Mouse (Mus musculus) layer of hippocampus, adult 11-12 months (tissue): ENCODE measurements around the gene Mical3.

Experiments
- DNase-seq: peaks from one replicate; pipeline ENCODE4 v3.0.0; 2022; ENCODE audit warnings: low spot score

Mical3 gene

DNA sequence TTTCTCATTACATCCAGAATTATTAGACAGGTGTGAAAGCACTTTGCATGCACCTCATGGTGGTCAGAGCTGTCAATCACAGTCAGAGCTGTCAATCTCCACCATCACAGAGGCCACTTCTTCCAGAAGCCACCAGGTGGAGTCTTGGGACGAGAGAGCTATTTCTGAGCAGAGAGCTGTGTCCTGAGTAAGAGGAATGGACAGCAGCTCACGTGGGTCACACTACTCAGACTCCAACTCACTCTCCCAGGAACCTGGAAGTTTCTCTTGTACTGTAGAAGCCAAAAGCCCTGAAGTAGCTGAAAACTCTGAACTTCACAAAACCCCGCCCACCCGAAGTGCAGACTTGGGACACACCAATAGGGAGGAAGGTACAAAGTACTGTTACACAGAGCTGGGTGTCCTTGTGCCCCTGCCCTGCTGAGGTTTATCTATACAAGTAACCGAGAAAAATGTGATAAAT, 227.3 kb downstream of the Mical3 start:
- no peak for DNase-seq

DNA sequence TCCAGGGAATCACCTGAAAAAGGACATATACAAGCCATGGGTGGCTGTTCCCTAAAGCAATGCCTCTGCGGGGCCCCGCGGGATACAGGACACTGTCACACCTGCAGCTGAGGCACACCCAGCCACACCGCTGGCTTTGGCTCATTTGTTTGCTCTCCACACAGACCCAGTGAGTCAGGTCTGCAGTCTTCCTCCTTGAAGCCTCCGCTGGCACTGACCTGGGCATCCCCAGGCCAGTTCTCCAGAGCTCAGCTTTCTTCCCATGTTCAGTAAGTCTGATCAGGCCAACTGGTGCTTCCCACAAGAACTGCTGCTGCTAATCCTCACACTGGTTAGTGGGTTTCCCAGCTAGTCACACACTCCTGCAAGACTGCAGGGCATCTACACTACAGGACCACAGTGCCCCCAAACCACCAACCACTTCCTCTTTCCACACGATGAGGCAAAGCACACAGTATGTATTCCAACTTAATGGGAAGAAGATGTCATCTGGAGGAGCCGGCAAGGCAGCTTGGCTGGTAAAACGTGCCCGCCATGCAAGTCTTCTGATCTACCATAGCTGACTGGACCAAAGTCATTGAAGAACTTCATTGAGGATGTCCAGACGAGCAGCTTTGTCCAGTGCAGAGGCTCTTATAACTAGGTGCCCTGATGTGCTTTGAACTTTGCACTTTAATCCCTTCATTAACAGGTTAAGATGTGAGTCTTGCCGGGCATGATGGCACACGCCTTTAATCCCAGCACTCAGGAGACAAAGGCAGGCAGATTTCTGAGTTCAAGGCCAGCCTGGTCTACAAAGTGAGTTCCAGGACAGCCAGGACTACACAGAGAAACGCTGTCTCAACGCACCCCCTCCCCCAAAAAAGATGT, 228.8 kb downstream of the Mical3 start:
- DNase-seq = no peak

DNA sequence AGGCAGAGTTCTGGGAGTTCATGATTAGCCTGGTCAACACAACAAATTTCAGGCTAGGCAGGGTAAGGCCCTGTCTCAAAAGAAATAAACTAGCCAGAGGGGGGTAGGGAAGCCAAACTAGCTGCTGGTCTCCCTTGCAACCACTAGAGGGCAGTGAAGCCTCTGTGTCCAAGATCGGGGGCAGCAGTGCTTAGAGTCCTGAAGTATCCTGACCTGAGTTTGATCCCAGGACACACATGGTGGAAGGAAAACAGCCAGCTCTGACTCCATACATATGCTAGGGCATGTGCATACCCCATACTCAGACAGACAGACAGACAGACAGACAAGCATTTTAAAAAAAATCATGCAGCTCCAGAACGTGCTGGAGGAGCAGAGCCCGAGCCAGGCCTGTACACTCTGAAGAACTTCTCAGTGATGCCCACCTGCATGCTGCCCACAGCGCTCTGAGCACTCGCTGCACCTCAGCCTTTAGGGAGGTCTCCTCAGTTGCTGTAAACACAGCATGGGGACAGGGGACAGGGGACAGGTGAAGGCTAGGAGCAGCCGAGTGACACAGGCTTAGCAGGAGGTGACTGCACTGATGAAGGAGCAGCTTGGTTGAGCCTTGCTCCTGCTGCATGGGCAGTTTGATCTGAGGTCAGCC, 232.5 kb downstream of the Mical3 start:
- DNase-seq = peak; percentile 34

DNA sequence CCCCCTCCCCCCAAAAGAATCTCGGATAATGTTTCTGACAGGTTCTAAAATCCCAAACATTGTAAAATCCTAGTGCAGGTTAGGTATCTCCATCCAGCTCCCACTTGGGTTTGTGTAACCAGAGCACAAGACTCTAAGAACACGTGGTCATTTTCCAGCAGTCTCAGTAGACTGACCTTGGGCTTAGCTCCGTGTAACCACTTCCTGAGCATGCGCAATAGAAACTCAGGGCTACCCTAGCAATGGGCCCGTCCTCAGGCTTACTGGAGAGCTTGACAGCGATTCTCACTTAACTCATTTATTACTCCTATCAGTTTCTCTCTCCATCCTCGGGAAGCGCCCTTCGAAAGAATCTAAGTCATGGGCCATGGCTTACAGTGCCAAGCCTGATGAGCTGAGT, 236.3 kb downstream of the Mical3 start:
- DNase-seq = no peak

DNA sequence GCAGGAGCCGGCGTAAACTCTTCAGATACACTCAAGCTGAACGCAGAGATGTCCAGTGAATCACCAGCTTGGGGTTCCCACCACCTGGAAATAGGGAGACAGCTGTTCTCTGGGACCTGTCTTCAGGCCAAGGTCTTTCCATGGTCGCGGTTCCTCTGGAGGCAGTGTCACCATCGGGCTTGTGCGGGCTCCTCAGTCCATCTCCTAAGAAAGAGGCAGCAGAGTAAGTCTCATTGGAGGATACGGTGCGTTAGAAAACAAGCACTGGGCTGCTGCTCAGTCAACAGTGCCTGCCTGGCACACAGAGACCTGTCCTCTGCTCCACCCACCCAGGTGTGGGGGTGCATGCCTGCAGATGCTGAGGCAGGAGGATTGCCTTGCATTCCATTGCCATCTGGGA, 236.7 kb downstream of the Mical3 start:
- DNase-seq = no peak

DNA sequence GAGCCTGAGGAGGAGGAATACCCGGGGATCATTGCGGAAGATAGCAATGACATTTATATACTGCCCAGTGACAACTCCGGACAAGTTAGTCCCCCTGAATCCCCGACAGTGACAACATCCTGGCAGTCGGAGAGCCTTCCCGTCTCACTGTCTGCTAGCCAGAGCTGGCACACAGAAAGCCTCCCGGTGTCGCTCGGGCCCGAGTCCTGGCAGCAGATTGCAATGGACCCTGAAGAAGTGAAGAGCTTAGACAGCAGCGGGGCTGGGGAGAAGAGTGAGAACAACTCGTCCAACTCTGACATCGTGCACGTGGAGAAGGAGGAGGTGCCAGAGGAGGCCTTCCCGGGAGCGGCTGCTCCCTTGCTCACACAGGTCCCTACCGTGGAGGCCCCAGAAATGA, 244.1 kb downstream of the Mical3 start:
- DNase-seq = no peak

DNA sequence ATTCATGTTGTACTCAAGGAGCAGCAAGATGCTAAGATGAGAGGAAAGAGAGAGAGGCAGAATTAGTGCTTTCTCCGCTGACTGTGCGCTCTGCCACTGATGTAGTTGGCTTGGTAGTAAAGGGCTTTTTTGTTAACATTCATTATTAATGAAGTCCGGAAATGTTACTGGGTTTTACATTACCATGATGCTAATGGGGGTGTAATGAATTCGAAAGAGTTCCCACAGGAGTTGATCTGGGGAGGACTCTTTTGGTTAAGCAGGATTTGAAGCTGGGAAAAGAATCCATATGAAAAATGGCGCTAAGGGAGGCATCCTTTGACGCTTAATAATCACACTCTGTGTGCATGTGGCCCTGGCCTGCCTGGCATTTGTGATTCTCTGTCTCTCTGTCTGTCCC, 246.4 kb downstream of the Mical3 start:
- no peak for DNase-seq
